Mouse (Mus musculus) liver, embryonic 14.5 days (tissue): ENCODE data around the gene Ppp1r18.

ENCODE experiments used
- CTCF ChIP-seq: IDR thresholded peaks from 2 replicates; pipeline ENCODE4 v1.5.1; 2016; ENCODE audit warnings: antibody characterized with exemption, low read depth, control low read depth
- EP300 ChIP-seq: IDR thresholded peaks from 2 replicates; pipeline ENCODE4 v1.6.1; 2016; ENCODE audit warnings: antibody characterized with exemption, low read depth

DNA sequence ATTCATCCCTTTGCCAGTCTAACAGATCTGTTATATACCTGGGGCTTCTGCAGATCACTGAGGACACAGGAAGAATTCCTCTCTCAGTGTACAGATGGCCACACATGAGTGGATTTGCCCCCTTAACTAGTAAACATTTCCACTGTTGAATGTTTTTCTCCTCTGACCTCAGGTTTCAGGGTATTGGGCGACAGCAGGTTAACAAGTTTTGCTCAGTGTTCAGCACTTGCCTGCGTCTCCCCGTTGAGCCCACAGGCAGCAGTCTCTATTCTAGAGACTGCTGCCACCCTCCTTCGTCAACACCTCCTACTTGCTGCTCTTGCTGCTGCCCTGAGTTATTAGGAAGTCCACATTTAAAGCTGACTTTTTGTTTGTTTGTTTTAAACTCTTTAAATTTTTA lies 56.3 kb downstream of the Ppp1r18 start:
- TF ChIP-seq CTCF (no peak), EP300 (no peak)
